Mouse (Mus musculus) heart, embryonic 15.5 days (tissue): Measurements from ENCODE around the gene Mief2. TPM values are rescaled to one million over a fixed set of nuclear protein-coding genes. Genes with fewer than 3 reads are reported as not detected.
A peak's percentile ranks its signal among the peaks of the same experiment; 100 is the strongest.

Experiments used
- ATAC-seq: fragments of 200-750 bp; cut with Nextera tagmentation; replicated peaks from 2 replicates; pipeline ENCODE4 v1.8.0; 2017; ENCODE audit warnings: low read depth, moderate TSS enrichment; ENCODE audit not compliant: insufficient number of reproducible peaks, insufficient read depth, low FRiP score
- H3K27ac ChIP-seq: fragments of 300-500 bp; sonication (generic); 2 replicates; pipeline ENCODE4 v1.5.1; 2015; ENCODE audit warnings: mild to moderate bottlenecking, inconsistent platforms
- H3K27me3 ChIP-seq: fragments of 300-500 bp; sonication (generic); 2 replicates; pipeline ENCODE4 v1.6.1; 2015; ENCODE audit warnings: inconsistent platforms
- H3K36me3 ChIP-seq: fragments of 300-500 bp; sonication (generic); 2 replicates; pipeline ENCODE4 v1.6.1; 2015; ENCODE audit warnings: mild to moderate bottlenecking, inconsistent platforms
- H3K4me1 ChIP-seq: fragments of 300-500 bp; sonication (generic); replicated peaks from 2 replicates; pipeline ENCODE4 v1.6.1; 2015; ENCODE audit warnings: inconsistent platforms
- H3K4me2 ChIP-seq: fragments of 300-500 bp; sonication (generic); 2 replicates; pipeline ENCODE4 v1.6.1; 2015; ENCODE audit warnings: inconsistent platforms, mild to moderate bottlenecking, moderate library complexity
- H3K4me3 ChIP-seq: fragments of 300-500 bp; sonication (generic); 2 replicates; pipeline ENCODE4 v1.5.1; 2015; ENCODE audit warnings: mild to moderate bottlenecking, inconsistent platforms
- H3K9ac ChIP-seq: fragments of 300-500 bp; sonication (generic); 2 replicates; pipeline ENCODE4 v1.6.1; 2015; ENCODE audit warnings: mild to moderate bottlenecking, inconsistent platforms
- H3K9me3 ChIP-seq: fragments of 300-500 bp; sonication (generic); replicated peaks from 2 replicates; pipeline ENCODE4 v1.6.1; 2016; ENCODE audit warnings: inconsistent platforms
- WGBS: fragments of 180-500 bp; shearing (Covaris S2); methylation state at CpG from one replicate; pipeline ENCODE4 v1.1.7; 2015; ENCODE audit warnings: mixed read lengths; 5-methylcytosine and 5-hydroxymethylcytosine counted together
- polyA plus RNA-seq: library from polyadenylated mRNA; unstranded; fragments of >200 nt; fragmentation: Nextera tagmentation; extraction: Ambion mirVana; gene quantifications from 2 replicates; pipeline ENCODE4 v1.2.1, GENCODE M21; 2015

The Mief2 gene
- 16.5 and 18.1 TPM in 2 replicates for polyA plus RNA-seq

GRCm38 (mm10) chr11:60728260-60728761 is at the start of gene Mief2:
Gene Mief2, plus strand, starts transcription at chr11:60728398.
- no peaks in the 10 kb centered on the region for H3K27me3 ChIP-seq
- H3K36me3 ChIP-seq = peaks cover 31% of the 10 kb centered on the region
- H3K9me3 ChIP-seq = no peaks in the 10 kb centered on the region
- peak within 1 kb of the TSS; percentile 90 for H3K9ac ChIP-seq
- under 1% methylated on average over 44 of the region's 44 CpGs for WGBS
- peak within 1 kb of the TSS; percentile 88 for H3K27ac ChIP-seq
- ATAC-seq = peak; percentile 85
- H3K4me3 ChIP-seq = peak within 1 kb of the TSS; percentile 84
- H3K4me2 ChIP-seq = peak within 1 kb of the TSS; percentile 74
- peaks cover 25% of the 10 kb centered on the region for H3K4me1 ChIP-seq

- ATAC-seq = no peak
- no peak overlapping the region for H3K4me3 ChIP-seq
- no peak overlapping the region for H3K4me2 ChIP-seq
- peaks cover 16% of the 10 kb centered on the region for H3K4me1 ChIP-seq
- no peak overlapping the region for H3K9ac ChIP-seq
- no peak overlapping the region for H3K27ac ChIP-seq
- H3K27me3 ChIP-seq = no peaks in the 10 kb centered on the region
- 59% methylated on average over 1 of the region's 1 CpGs for WGBS
- H3K9me3 ChIP-seq = no peaks in the 10 kb centered on the region
- no peaks in the 10 kb centered on the region for H3K36me3 ChIP-seq
Measured at GRCm38 (mm10) chr11:60696165-60696564, 32.0 kb upstream of the Mief2 start.

GRCm38 (mm10) chr11:60697561-60697960 is 30.6 kb upstream of the Mief2 start:
- Histone ChIP-seq H3K4me2 (no peak overlapping the region), H3K27me3 (no peaks in the 10 kb centered on the region), H3K4me1 (peaks cover 22% of the 10 kb centered on the region), H3K9ac (no peak overlapping the region), H3K27ac (no peak overlapping the region), H3K4me3 (no peak overlapping the region), H3K36me3 (no peaks in the 10 kb centered on the region), H3K9me3 (no peaks in the 10 kb centered on the region)
- ATAC-seq = no peak
- WGBS = 64% methylated on average over 2 of the region's 2 CpGs

GRCm38 (mm10) chr11:60698806-60699523 is 29.2 kb upstream of the Mief2 start:
- peaks cover 34% of the 10 kb centered on the region for H3K4me1 ChIP-seq
- peak overlapping the region; percentile 93 for H3K27ac ChIP-seq
- no peaks in the 10 kb centered on the region for H3K9me3 ChIP-seq
- H3K4me3 ChIP-seq = peak overlapping the region; percentile 75
- no peaks in the 10 kb centered on the region for H3K27me3 ChIP-seq
- ATAC-seq = peak; percentile 47
- WGBS = 4% methylated on average over 22 of the region's 22 CpGs
- peak overlapping the region; percentile 78 for H3K4me2 ChIP-seq
- no peaks in the 10 kb centered on the region for H3K36me3 ChIP-seq
- H3K9ac ChIP-seq = peak overlapping the region; percentile 79

GRCm38 (mm10) chr11:60699524-60700075 is 28.6 kb upstream of the Mief2 start, which contains the start of gene Llgl1:
Gene Llgl1, plus strand, starts transcription at chr11:60699723.
- no peaks in the 10 kb centered on the region for H3K36me3 ChIP-seq
- H3K27ac ChIP-seq = peak within 1 kb of the TSS; percentile 93
- H3K9ac ChIP-seq = peak within 1 kb of the TSS; percentile 79
- peak within 1 kb of the TSS; percentile 78 for H3K4me2 ChIP-seq
- WGBS = under 1% methylated on average over 67 of the region's 73 CpGs
- peak; percentile 92 for ATAC-seq
- peak within 1 kb of the TSS; percentile 75 for H3K4me3 ChIP-seq
- peaks cover 34% of the 10 kb centered on the region for H3K4me1 ChIP-seq
- no peaks in the 10 kb centered on the region for H3K9me3 ChIP-seq
- H3K27me3 ChIP-seq = no peaks in the 10 kb centered on the region

- WGBS = 26% methylated on average over 12 of the region's 12 CpGs
- Histone ChIP-seq H3K27me3 (no peaks in the 10 kb centered on the region), H3K4me3 (peak overlapping the region; percentile 75), H3K27ac (peak overlapping the region; percentile 93), H3K9ac (peak overlapping the region; percentile 79), H3K4me1 (peaks cover 34% of the 10 kb centered on the region), H3K9me3 (no peaks in the 10 kb centered on the region), H3K4me2 (peak overlapping the region; percentile 78), H3K36me3 (peaks cover 4% of the 10 kb centered on the region; the same call in 1 of the 2 replicates)
- no peak for ATAC-seq
Measured at GRCm38 (mm10) chr11:60700320-60701185, 27.6 kb upstream of the Mief2 start.

- Histone ChIP-seq H3K9ac (no peak overlapping the region), H3K4me3 (no peak overlapping the region), H3K9me3 (no peaks in the 10 kb centered on the region), H3K27ac (no peak overlapping the region), H3K27me3 (no peaks in the 10 kb centered on the region), H3K36me3 (peaks cover 14% of the 10 kb centered on the region), H3K4me1 (peaks cover 34% of the 10 kb centered on the region), H3K4me2 (no peak overlapping the region)
- ATAC-seq = no peak
- WGBS = 77% methylated on average over 4 of the region's 4 CpGs
Measured at GRCm38 (mm10) chr11:60701611-60702010, 26.6 kb upstream of the Mief2 start.

- no peak for ATAC-seq
Measured at GRCm38 (mm10) chr11:60703131-60703530, 25.1 kb upstream of the Mief2 start.

GRCm38 (mm10) chr11:60704023-60704880 is 23.9 kb upstream of the Mief2 start:
- Histone ChIP-seq H3K36me3 (peaks cover 40% of the 10 kb centered on the region), H3K9ac (no peak overlapping the region)
- 92% methylated on average over 19 of the region's 19 CpGs for WGBS

More at GRCm38 (mm10) chr11:60703131-60703530, 25.1 kb upstream of the Mief2 start:
- Histone ChIP-seq H3K36me3 (peaks cover 29% of the 10 kb centered on the region), H3K4me3 (no peak overlapping the region), H3K27ac (no peak overlapping the region), H3K4me2 (no peak overlapping the region), H3K4me1 (peaks cover 43% of the 10 kb centered on the region), H3K9me3 (no peaks in the 10 kb centered on the region), H3K9ac (no peak overlapping the region), H3K27me3 (no peaks in the 10 kb centered on the region)
- WGBS = 36% methylated on average over 4 of the region's 4 CpGs

GRCm38 (mm10) chr11:60705255-60705654 is 22.9 kb upstream of the Mief2 start:
- 83% methylated on average over 3 of the region's 3 CpGs for WGBS
- H3K9me3 ChIP-seq = no peaks in the 10 kb centered on the region
- no peak overlapping the region for H3K4me2 ChIP-seq
- no peaks in the 10 kb centered on the region for H3K27me3 ChIP-seq
- H3K27ac ChIP-seq = no peak overlapping the region
- H3K4me1 ChIP-seq = peaks cover 36% of the 10 kb centered on the region
- ATAC-seq = no peak
- H3K9ac ChIP-seq = no peak overlapping the region
- H3K4me3 ChIP-seq = no peak overlapping the region
- peaks cover 50% of the 10 kb centered on the region for H3K36me3 ChIP-seq

More at GRCm38 (mm10) chr11:60704023-60704880, 23.9 kb upstream of the Mief2 start:
- H3K27ac ChIP-seq = no peak overlapping the region
- H3K4me1 ChIP-seq = peaks cover 37% of the 10 kb centered on the region
- no peak overlapping the region for H3K4me2 ChIP-seq
- H3K27me3 ChIP-seq = no peaks in the 10 kb centered on the region
- no peak overlapping the region for H3K4me3 ChIP-seq
- no peaks in the 10 kb centered on the region for H3K9me3 ChIP-seq
- ATAC-seq = no peak
